Mouse (Mus musculus) spleen, adult 18-20 months (tissue): ENCODE results near the gene Olfr617.
"Not testable (repeated sequence)": the region's sequence is repeated elsewhere in the genome, so short reads cannot be mapped to it uniquely, and the experiment has no call there.

Experiments used
- DNase-seq, 2 experiments: peaks; one replicate each; pipeline ENCODE4 v3.0.0; 2022; ENCODE audit warnings: mixed read lengths in 2 of 2

The Olfr617 gene

GRCm38 (mm10) chr7:103572761-103573160 lies at the start of gene Olfr617:
TSS of gene Olfr617 (plus strand) at chr7:103573061.
- no peak for DNase-seq

GRCm38 (mm10) chr7:103542617-103543016 lies 30.2 kb upstream of the Olfr617 start, which contains the start of gene Olfr612:
TSS of gene Olfr612 (minus strand) at chr7:103542717.
- not testable (repeated sequence) for DNase-seq

DNA sequence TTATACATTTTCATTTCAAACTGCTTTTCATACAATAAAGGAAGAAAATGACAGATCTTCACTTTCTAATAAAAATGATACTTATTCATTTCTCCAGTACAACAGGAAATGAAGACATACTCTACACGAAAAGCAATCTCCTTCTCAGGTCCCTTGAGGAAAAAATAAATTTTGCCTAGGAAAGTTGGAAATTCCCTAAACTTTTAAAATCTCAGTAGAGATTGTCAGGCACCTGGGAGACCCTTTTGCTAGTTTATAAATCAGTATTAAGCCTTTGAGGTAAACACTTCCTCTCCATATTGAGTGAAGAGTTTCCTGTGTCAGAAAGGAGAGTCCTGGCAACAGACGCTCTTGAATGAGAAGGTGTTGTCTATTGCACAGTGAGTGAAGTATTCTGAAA lies 25.1 kb upstream of the Olfr617 start, which contains the start of gene Olfr613:
Gene Olfr613 (plus strand): TSS at position 301 of the 400 bp plus-strand sequence.
- DNase-seq = no peak

- DNase-seq = no peak
Measured at GRCm38 (mm10) chr7:103555779-103556178, 17.1 kb upstream of the Olfr617 start, which contains the start of gene Olfr615. TSS of gene Olfr615 (plus strand) at chr7:103556079.

DNA sequence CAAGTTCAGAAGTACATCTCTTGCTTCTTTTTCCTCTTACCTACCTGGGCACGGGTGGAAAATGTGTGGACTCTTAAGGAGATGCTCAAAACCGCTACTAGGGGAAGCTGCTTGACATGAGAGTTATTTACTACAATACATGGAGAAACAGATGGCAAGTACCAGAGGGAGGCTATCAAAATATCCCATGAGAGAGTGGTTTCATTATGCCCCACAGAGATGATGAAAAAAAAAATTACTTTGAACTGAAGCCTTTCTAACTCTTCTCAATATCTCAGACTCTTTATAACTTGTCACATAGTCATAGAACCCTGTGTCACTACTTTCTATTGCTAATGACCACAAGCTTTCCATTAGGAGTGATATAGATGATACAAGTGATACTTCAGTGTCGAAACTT lies 3.8 kb upstream of the Olfr617 start, which contains the start of gene Olfr616:
Gene Olfr616 (minus strand): TSS at position 101 of the 400 bp plus-strand sequence.
- DNase-seq = no peak

GRCm38 (mm10) chr7:103589803-103590202 lies 16.9 kb downstream of the Olfr617 start, which contains the start of gene Olfr618:
TSS of gene Olfr618 (plus strand) at chr7:103590103.
- no peak for DNase-seq

- no peak for DNase-seq
Measured at GRCm38 (mm10) chr7:103600275-103600674, 27.4 kb downstream of the Olfr617 start, which contains the start of gene Olfr619. TSS of gene Olfr619 (plus strand) at chr7:103600575.

DNA sequence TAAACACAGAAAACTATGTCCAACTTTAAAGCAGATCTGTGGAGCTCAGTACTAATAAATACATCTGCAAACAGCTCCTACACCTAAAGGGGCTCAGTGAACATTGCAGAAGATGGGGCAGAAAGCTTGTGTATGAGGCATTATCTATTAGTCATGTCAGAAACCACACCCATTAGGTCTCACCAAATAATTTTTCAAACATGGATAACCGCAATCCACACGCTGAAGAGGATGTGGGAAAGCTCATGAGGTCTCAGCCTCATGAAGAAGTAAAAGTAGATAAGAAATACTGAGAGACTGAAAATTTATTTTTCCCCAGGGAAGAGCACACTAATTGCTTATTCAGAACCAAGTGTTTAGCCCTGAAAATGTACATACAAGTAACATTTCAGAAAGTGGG lies 34.6 kb downstream of the Olfr617 start:
- no peak for DNase-seq

- no peak for DNase-seq
Measured at GRCm38 (mm10) chr7:103612434-103612833, 39.6 kb downstream of the Olfr617 start, which contains the start of gene Olfr620. TSS of gene Olfr620 (minus strand) at chr7:103612534.
